Mouse (Mus musculus) retina, embryonic 14.5 days (tissue): ENCODE measurements around the gene Ttpal.
"Not testable (repeated sequence)": the region's sequence is repeated elsewhere in the genome, so short reads cannot be mapped to it uniquely, and the experiment has no call there.

Experiments
- DNase-seq: peaks from one replicate; pipeline ENCODE4 v3.0.0-alpha.2; 2015; ENCODE audit warnings: low spot score

The Ttpal gene

GRCm38 (mm10) chr2:163631715-163632114 is 29.6 kb downstream of the Ttpal start:
- DNase-seq, result no peak

- DNase-seq, result no peak
Measured at GRCm38 (mm10) chr2:163634211-163634610, 32.1 kb downstream of the Ttpal start.

GRCm38 (mm10) chr2:163636057-163636456 is 33.9 kb downstream of the Ttpal start:
- DNase-seq, result no peak

- DNase-seq, result no peak
Measured at GRCm38 (mm10) chr2:163637655-163638266, 35.6 kb downstream of the Ttpal start.

- DNase-seq, result no peak
Measured at GRCm38 (mm10) chr2:163640493-163640892, 38.4 kb downstream of the Ttpal start.

GRCm38 (mm10) chr2:163641681-163642080 is 39.6 kb downstream of the Ttpal start:
- no peak for DNase-seq

- DNase-seq, result no peak
Measured at GRCm38 (mm10) chr2:163642685-163643575, 40.8 kb downstream of the Ttpal start.

GRCm38 (mm10) chr2:163643576-163643971 is 41.5 kb downstream of the Ttpal start:
- DNase-seq, result no peak

- peak; percentile 41 for DNase-seq
Measured at GRCm38 (mm10) chr2:163644047-163644446, 41.9 kb downstream of the Ttpal start.

GRCm38 (mm10) chr2:163644575-163645385 is 42.7 kb downstream of the Ttpal start, which contains the start of gene Serinc3:
Gene Serinc3, minus strand, starts transcription at chr2:163645131.
- DNase-seq, result peak; percentile 99

GRCm38 (mm10) chr2:163645700-163646460 is 43.8 kb downstream of the Ttpal start:
- no peak for DNase-seq

GRCm38 (mm10) chr2:163646461-163647080 is 44.5 kb downstream of the Ttpal start:
- no peak for DNase-seq

- DNase-seq, result not testable (repeated sequence)
Measured at GRCm38 (mm10) chr2:163655699-163656098, 53.6 kb downstream of the Ttpal start.

GRCm38 (mm10) chr2:163657486-163657885 is 55.4 kb downstream of the Ttpal start:
- no peak for DNase-seq

GRCm38 (mm10) chr2:163657975-163658886 is 56.1 kb downstream of the Ttpal start, which contains the start of gene Pkig:
Gene Pkig, plus strand, starts transcription at chr2:163658386.
- peak; percentile 90 for DNase-seq

- no peak for DNase-seq
Measured at GRCm38 (mm10) chr2:163658941-163659340, 56.8 kb downstream of the Ttpal start.

- DNase-seq, result no peak
Measured at GRCm38 (mm10) chr2:163659431-163659830, 57.3 kb downstream of the Ttpal start.

- DNase-seq, result no peak
Measured at GRCm38 (mm10) chr2:163660103-163660701, 58.1 kb downstream of the Ttpal start.

- no peak for DNase-seq
Measured at GRCm38 (mm10) chr2:163661371-163661850, 59.3 kb downstream of the Ttpal start.
